7 mouse cellular contexts compared by ENCODE assay signal in genomic region chr12:101718054-101718754, GRCm38 (mm10). TPM values are rescaled to one million over a fixed set of nuclear protein-coding genes. Genes with fewer than 3 reads are reported as not detected.
DNase-seq lines count a peak whose midpoint lies in the region; ATAC-seq lines count a peak whose summit lies in the region.

Tc2n (minus strand) TSS chr12:101718523.

- no peak within 1 kb of the TSS; the same call in 1 of the 2 replicates for H3K27ac ChIP-seq in intestine, embryonic 14.5 days (ENCODE audit: low read depth)
- H3K27ac ChIP-seq in limb, embryonic 13.5 days: no peak within 1 kb of the TSS
- no peak within 1 kb of the TSS for H3K27ac ChIP-seq in midbrain, embryonic 13.5 days

- peak within 1 kb of the TSS; percentile 28; the same call in 1 of the 2 replicates for H3K9ac ChIP-seq in intestine, embryonic 14.5 days (ENCODE audit: low read length)
- H3K9ac ChIP-seq in limb, embryonic 13.5 days: peak within 1 kb of the TSS; percentile 64
- H3K9ac ChIP-seq in midbrain, embryonic 13.5 days (replicated peaks): peak within 1 kb of the TSS; percentile 67

- peak; percentile 88 for DNase-seq in adrenal gland, adult 2 months
- DNase-seq in gastrocnemius, postnatal 14 days: peak; percentile 53
- peak; percentile 92 for DNase-seq in intestine, embryonic 14.5 days (ENCODE audit: low spot score)
- DNase-seq in spleen, postnatal 14 days (ENCODE audit: low spot score in 2 of 2): peak; percentile 19 to 27

- H3K36me3 ChIP-seq in intestine, embryonic 14.5 days (ENCODE audit: control insufficient read depth, insufficient read depth, low read length): no peaks in the 10 kb centered on the region
- H3K36me3 ChIP-seq in limb, embryonic 13.5 days: no peaks in the 10 kb centered on the region
- no peaks in the 10 kb centered on the region for H3K36me3 ChIP-seq in midbrain, embryonic 13.5 days

- H3K9me3 ChIP-seq in intestine, embryonic 14.5 days (ENCODE audit: control insufficient read depth, low read length): no peaks in the 10 kb centered on the region
- no peaks in the 10 kb centered on the region for H3K9me3 ChIP-seq in limb, embryonic 13.5 days
- H3K9me3 ChIP-seq in midbrain, embryonic 13.5 days: no peaks in the 10 kb centered on the region

- intact Hi-C loops in gastrocnemius, postnatal 14 days (cut with DNase I; ENCODE audit: low total_unique reads): loop anchor here (2.0 kb wide), 1 partner anchor 61 kb away; no protein-coding TSS in a partner anchor

- H3K4me3 ChIP-seq in intestine, embryonic 14.5 days (ENCODE audit: low read depth, low read length): peak within 1 kb of the TSS; percentile 46
- H3K4me3 ChIP-seq in limb, embryonic 13.5 days: peak within 1 kb of the TSS; percentile 70
- peak within 1 kb of the TSS; percentile 78 for H3K4me3 ChIP-seq in midbrain, embryonic 13.5 days (replicated peaks)

- peak; percentile 96 for ATAC-seq in common myeloid progenitor, adult 5-6 weeks (replicated peaks; ENCODE audit: low read depth, poor library complexity, severe bottlenecking)
- peak; percentile 99 for ATAC-seq in intestine, embryonic 14.5 days (replicated peaks; ENCODE audit: low FRiP score, low TSS enrichment, low read depth)
- peak; percentile 96 for ATAC-seq in limb, embryonic 13.5 days (ENCODE audit: low FRiP score, low read depth)
- ATAC-seq in midbrain, embryonic 13.5 days: peak; percentile 97

- H3K4me2 ChIP-seq in intestine, embryonic 14.5 days (ENCODE audit: low read length): peak within 1 kb of the TSS; percentile 75
- peak within 1 kb of the TSS; percentile 98 for H3K4me2 ChIP-seq in limb, embryonic 13.5 days (replicated peaks)
- peak within 1 kb of the TSS; percentile 100 for H3K4me2 ChIP-seq in midbrain, embryonic 13.5 days (replicated peaks)

- H3K27me3 ChIP-seq in intestine, embryonic 14.5 days (replicated peaks; ENCODE audit: control insufficient read depth, insufficient read depth, low read length): peaks cover 16% of the 10 kb centered on the region
- peaks cover 12% of the 10 kb centered on the region for H3K27me3 ChIP-seq in limb, embryonic 13.5 days
- peaks cover 21% of the 10 kb centered on the region for H3K27me3 ChIP-seq in midbrain, embryonic 13.5 days

- WGBS in intestine, embryonic 14.5 days: 0% methylated on average over 69 of the region's 75 CpGs
- WGBS in limb, embryonic 13.5 days: under 1% methylated on average over 73 of the region's 75 CpGs
- under 1% methylated on average over 72 of the region's 75 CpGs for WGBS in midbrain, embryonic 13.5 days

- H3K4me1 ChIP-seq in intestine, embryonic 14.5 days (replicated peaks; ENCODE audit: control insufficient read depth, insufficient read depth, low read length): no peaks in the 10 kb centered on the region
- 0 out of 2 replicates have a peak, but pooled peaks cover 5% of the 10 kb centered on the region for H3K4me1 ChIP-seq in limb, embryonic 13.5 days
- H3K4me1 ChIP-seq in midbrain, embryonic 13.5 days (replicated peaks): 0 out of 2 replicates have a peak, but pooled peaks cover 3% of the 10 kb centered on the region

RNA-seq across cellular contexts. Expression of gene Tc2n, which starts in this region (rescaled TPM):
- total RNA-seq in adrenal gland, adult 2 months (2021): 1 to 10 TPM in 1 of 2 experiments, under 1 TPM in 1; 0.73 to 1.4 TPM
- 0.02 TPM in 1 of 2 replicates, not detected in the other for polyA plus RNA-seq in adrenal gland, adult 2 months (2012; rRNA removed)
- total RNA-seq in common myeloid progenitor, adult 5-6 weeks (2017): not detected in 2 replicates
- under 1 TPM; 0.22 to 0.49 TPM for total RNA-seq in gastrocnemius, postnatal 14 days (2021)
- polyA plus RNA-seq in intestine, embryonic 14.5 days (2014; fragmentation: Nextera tagmentation; extraction: Ambion mirVana): 1.8 TPM in 2 replicates
- polyA plus RNA-seq in limb, embryonic 13.5 days (2015; fragmentation: Nextera tagmentation; extraction: Ambion mirVana): 0.42 and 0.73 TPM in 2 replicates
- polyA plus RNA-seq in midbrain, embryonic 13.5 days (2015; fragmentation: Nextera tagmentation; extraction: Ambion mirVana): 0.09 and 0.21 TPM in 2 replicates

Comparison
In these comparisons a context has a peak if more than half of its experiments do, and no peak if none do; other contexts are left out.
1. Peak in ATAC-seq in common myeloid progenitor, adult 5-6 weeks; RNA of the gene not detected or under 1 TPM.
2. Peak in DNase-seq in gastrocnemius, postnatal 14 days; RNA of the gene not detected or under 1 TPM.
3. Peak in ATAC-seq, H3K4me3 ChIP-seq, H3K9ac ChIP-seq and H3K4me2 ChIP-seq in limb, embryonic 13.5 days; RNA of the gene not detected or under 1 TPM.
4. Peak in ATAC-seq, H3K4me3 ChIP-seq, H3K9ac ChIP-seq and H3K4me2 ChIP-seq in midbrain, embryonic 13.5 days; RNA of the gene not detected or under 1 TPM.
5. DNase-seq: peak in every context shown above with its lines; median percentile 92 in intestine, embryonic 14.5 days; 88 in adrenal gland, adult 2 months; 53 in gastrocnemius, postnatal 14 days; 23 in spleen, postnatal 14 days.